Mouse (Mus musculus) liver, embryonic 14.5 days (tissue): Measurements from ENCODE around the gene Ms4a2. TPM values are rescaled to one million over a fixed set of nuclear protein-coding genes. Genes with fewer than 3 reads are reported as not detected.

Experiments
- ATAC-seq: fragments of 200-750 bp; cut with Nextera tagmentation; 2 replicates; pipeline ENCODE4 v1.8.0; 2017; ENCODE audit warnings: moderate number of reproducible peaks, mild to moderate bottlenecking, moderate library complexity; ENCODE audit not compliant: insufficient read depth
- DNase-seq, 3 experiments: peaks; one replicate each; pipeline ENCODE4 v3.0.0-alpha.2; 2012 to 2013; ENCODE audit warnings: low read depth in 3 of 3, low spot score in 3 of 3
- H3K27ac ChIP-seq: fragments of 300-500 bp; sonication (generic); 2 replicates; pipeline ENCODE4 v1.5.1; 2014; ENCODE audit warnings: moderate library complexity, mild to moderate bottlenecking, control low read depth, inconsistent platforms
- H3K27me3 ChIP-seq: fragments of 300-500 bp; sonication (generic); 2 replicates; pipeline ENCODE4 v1.6.1; 2014; ENCODE audit warnings: mild to moderate bottlenecking, low read length, moderate library complexity; ENCODE audit not compliant: control insufficient read depth, insufficient read depth
- H3K36me3 ChIP-seq: fragments of 300-500 bp; sonication (generic); replicated peaks from 2 replicates; pipeline ENCODE4 v1.6.1; 2014; ENCODE audit warnings: low read depth; ENCODE audit not compliant: control insufficient read depth, insufficient read depth
- H3K4me1 ChIP-seq, 2 experiments: fragments of 200-500 bp in 1 of 2; fragments of 300-500 bp in 1 of 2; sonication (generic) in 1 of 2; replicated peaks; 2 replicates each; pipeline ENCODE4 v1.6.1; 2012 to 2014; ENCODE audit warnings: antibody characterized with exemption in 1 of 2, inconsistent platforms in 1 of 2, low read length in 1 of 2; ENCODE audit not compliant: control insufficient read depth in 2 of 2, insufficient read depth in 2 of 2
- H3K4me2 ChIP-seq: fragments of 300-500 bp; sonication (generic); 2 replicates; pipeline ENCODE4 v1.6.1; 2014; ENCODE audit warnings: low read depth, mild to moderate bottlenecking, control low read depth, moderate library complexity
- H3K4me3 ChIP-seq, 2 experiments: fragments of 200-500 bp in 1 of 2; fragments of 300-500 bp in 1 of 2; sonication (generic) in 1 of 2; 2 replicates each; pipeline ENCODE4 v1.5.1; 2012 to 2014; ENCODE audit warnings: low read depth in 2 of 2, low read length in 2 of 2, mild to moderate bottlenecking in 2 of 2, control low read depth in 1 of 2, inconsistent platforms in 1 of 2, moderate library complexity in 1 of 2; ENCODE audit not compliant: insufficient read depth in 1 of 2
- H3K9ac ChIP-seq: fragments of 300-500 bp; sonication (generic); replicated peaks from 2 replicates; pipeline ENCODE4 v1.6.1; 2014; ENCODE audit warnings: mild to moderate bottlenecking, control low read depth, moderate library complexity
- H3K9me3 ChIP-seq: fragments of 300-500 bp; sonication (generic); 2 replicates; pipeline ENCODE4 v1.6.1; 2016; ENCODE audit warnings: low read length, mixed read lengths; ENCODE audit not compliant: control insufficient read depth
- CTCF ChIP-seq: IDR thresholded peaks from 2 replicates; pipeline ENCODE4 v1.5.1; 2016; ENCODE audit warnings: antibody characterized with exemption, low read depth, control low read depth
- EP300 ChIP-seq: IDR thresholded peaks from 2 replicates; pipeline ENCODE4 v1.6.1; 2016; ENCODE audit warnings: antibody characterized with exemption, low read depth
- WGBS: fragments of 180-500 bp; shearing (Covaris S2); extraction: QIAGEN DNeasy Blood & Tissue Kit; methylation state at CpG from one replicate; pipeline ENCODE4 v1.1.7; 2014; ENCODE audit not compliant: insufficient replicate concordance; 5-methylcytosine and 5-hydroxymethylcytosine counted together
- polyA plus RNA-seq, 2 experiments: library from polyadenylated mRNA; depleted of rRNA in 1 of 2; stranded (reverse) in 1 of 2; unstranded in 1 of 2; fragments of >200 nt; fragmentation: Nextera tagmentation in 1 of 2; extraction: Ambion mirVana in 1 of 2; gene quantifications; 2 replicates each; pipeline versions ENCODE4 v1.2.1 to v1.2.3; 2012 to 2014

Gene Ms4a2
- polyA plus RNA-seq, 2 experiments, result 0.58 to 1.6 TPM

GRCm38 (mm10) chr19:11646166-11646565 is 22.6 kb upstream of the Ms4a2 start:
- DNase-seq, result no peak
- no peaks in the 10 kb centered on the region for H3K27me3 ChIP-seq
- ATAC-seq, result no peak
- no peak overlapping the region for H3K27ac ChIP-seq
- H3K4me1 ChIP-seq, result no peaks in the 10 kb centered on the region
- 53% methylated on average over 3 of the region's 3 CpGs for WGBS
- TF ChIP-seq CTCF (no peak), EP300 (no peak)
- no peak overlapping the region for H3K4me2 ChIP-seq
- H3K4me3 ChIP-seq, result no peak overlapping the region
- H3K36me3 ChIP-seq, result no peaks in the 10 kb centered on the region
- no peaks in the 10 kb centered on the region for H3K9me3 ChIP-seq
- H3K9ac ChIP-seq, result no peak overlapping the region

GRCm38 (mm10) chr19:11640732-11641131 is 17.2 kb upstream of the Ms4a2 start, which contains the start of gene Ms4a3:
Ms4a3 (minus strand) TSS chr19:11640851.
- H3K36me3 ChIP-seq, result no peaks in the 10 kb centered on the region
- H3K27me3 ChIP-seq, result no peaks in the 10 kb centered on the region
- no peak for ATAC-seq
- H3K4me1 ChIP-seq, result no peaks in the 10 kb centered on the region
- DNase-seq, result no peak
- H3K4me3 ChIP-seq, result no peak within 1 kb of the TSS
- no peak within 1 kb of the TSS for H3K4me2 ChIP-seq
- H3K9me3 ChIP-seq, result no peaks in the 10 kb centered on the region
- H3K9ac ChIP-seq, result no peak within 1 kb of the TSS
- no peak within 1 kb of the TSS for H3K27ac ChIP-seq
- 7% methylated on average over 1 of the region's 1 CpGs for WGBS
- TF ChIP-seq CTCF (no peak), EP300 (no peak)

GRCm38 (mm10) chr19:11639038-11639437 is 15.5 kb upstream of the Ms4a2 start:
- Histone ChIP-seq H3K27me3 (no peaks in the 10 kb centered on the region), H3K4me2 (no peak overlapping the region), H3K4me1 (no peaks in the 10 kb centered on the region), H3K36me3 (no peaks in the 10 kb centered on the region), H3K9me3 (no peaks in the 10 kb centered on the region), H3K27ac (no peak overlapping the region), H3K9ac (no peak overlapping the region), H3K4me3 (no peak overlapping the region)
- TF ChIP-seq CTCF (no peak), EP300 (no peak)
- ATAC-seq, result no peak
- no peak for DNase-seq
- 51% methylated on average over 4 of the region's 4 CpGs for WGBS

GRCm38 (mm10) chr19:11635572-11635971 is 12.1 kb upstream of the Ms4a2 start:
- DNase-seq (no peak), ATAC-seq (no peak)
- Histone ChIP-seq H3K4me3 (no peak overlapping the region), H3K9ac (no peak overlapping the region), H3K27me3 (no peaks in the 10 kb centered on the region), H3K27ac (no peak overlapping the region), H3K9me3 (no peaks in the 10 kb centered on the region), H3K4me1 (no peaks in the 10 kb centered on the region), H3K36me3 (no peaks in the 10 kb centered on the region), H3K4me2 (no peak overlapping the region)
- 13% methylated on average over 5 of the region's 5 CpGs for WGBS
- no peak for TF ChIP-seq EP300

GRCm38 (mm10) chr19:11634330-11634729 is 10.8 kb upstream of the Ms4a2 start:
- WGBS, result 55% methylated on average over 2 of the region's 2 CpGs
- ATAC-seq, result no peak

GRCm38 (mm10) chr19:11633732-11634131 is 10.2 kb upstream of the Ms4a2 start:
- no peaks in the 10 kb centered on the region for H3K4me1 ChIP-seq
- H3K27me3 ChIP-seq, result no peaks in the 10 kb centered on the region
- DNase-seq (no peak), ATAC-seq (no peak)
- 50% methylated on average over 1 of the region's 1 CpGs for WGBS
- TF ChIP-seq EP300 (no peak), CTCF (no peak)
- H3K4me2 ChIP-seq, result no peak overlapping the region
- no peaks in the 10 kb centered on the region for H3K9me3 ChIP-seq
- H3K9ac ChIP-seq, result no peak overlapping the region
- H3K36me3 ChIP-seq, result no peaks in the 10 kb centered on the region
- no peak overlapping the region for H3K27ac ChIP-seq
- H3K4me3 ChIP-seq, result no peak overlapping the region

More at GRCm38 (mm10) chr19:11634330-11634729, 10.8 kb upstream of the Ms4a2 start:
- Histone ChIP-seq H3K9me3 (no peaks in the 10 kb centered on the region), H3K27me3 (no peaks in the 10 kb centered on the region), H3K9ac (no peak overlapping the region), H3K4me3 (no peak overlapping the region), H3K4me2 (no peak overlapping the region), H3K27ac (no peak overlapping the region), H3K36me3 (no peaks in the 10 kb centered on the region), H3K4me1 (no peaks in the 10 kb centered on the region)
- no peak for DNase-seq
- no peak for TF ChIP-seq EP300
- no peak for TF ChIP-seq CTCF
